Mouse (Mus musculus): ENCODE data around the gene Anks3. TPM values are rescaled to one million over a fixed set of nuclear protein-coding genes. Genes with fewer than 3 reads are reported as not detected.

Gene Anks3
- 64.0 and 67.0 TPM in 2 replicates for polyA plus RNA-seq (2015; fragmentation: Nextera tagmentation; extraction: Ambion mirVana)

DNA sequence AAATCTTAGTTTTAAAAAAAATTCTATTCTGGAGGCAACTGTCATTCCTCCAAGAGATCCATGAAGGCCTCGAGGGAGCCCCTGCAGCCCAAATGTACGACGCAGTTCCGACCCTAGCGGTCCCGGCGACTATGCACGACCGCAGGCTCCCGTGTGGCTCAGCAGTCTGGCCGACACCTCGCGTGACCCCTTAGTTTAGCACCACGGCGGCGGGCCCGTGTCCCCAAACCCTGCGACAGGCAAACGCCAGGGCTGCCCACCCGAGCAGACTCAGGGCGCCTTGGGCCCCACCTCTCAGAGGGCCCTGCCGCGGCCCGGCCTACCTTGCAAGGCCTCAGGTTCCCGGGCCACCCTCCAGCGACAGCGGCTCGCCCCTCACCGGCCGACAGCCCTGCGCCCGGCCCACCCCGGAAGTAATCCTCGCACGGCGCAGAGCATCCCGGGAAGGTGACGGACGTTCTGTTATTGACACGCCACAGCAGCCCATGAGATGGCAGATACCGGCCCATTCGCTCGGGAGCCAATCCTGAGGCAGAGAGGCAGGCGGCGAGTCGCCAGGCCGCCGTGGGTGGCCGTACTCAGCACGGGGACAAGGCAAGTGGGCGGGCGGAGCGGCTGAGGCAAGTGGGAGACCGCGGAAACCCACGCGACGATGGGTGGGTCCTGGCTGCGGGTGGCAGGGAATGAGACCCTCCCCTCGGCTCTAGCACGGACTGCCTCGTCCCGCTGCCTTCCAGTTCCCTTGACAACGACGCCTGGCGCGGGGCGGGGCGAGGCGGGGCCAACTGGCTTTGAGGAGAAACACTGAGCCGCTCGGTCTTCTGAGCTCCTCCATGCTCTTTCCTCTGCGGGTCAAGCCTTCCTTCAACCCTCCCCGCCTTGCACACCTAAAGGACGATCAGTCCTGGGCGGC lies at the start of gene Anks3:
Gene Anks3 (minus strand): TSS at position 409 of the 913 bp plus-strand sequence.
- peak; percentile 99 for ATAC-seq (ENCODE audit: low read depth)
- Histone ChIP-seq H3K27me3 (no peaks in the 10 kb centered on the region), H3K4me3 (peak within 1 kb of the TSS; percentile 66), H3K9ac (peak within 1 kb of the TSS; percentile 83), H3K36me3 (peaks cover 7% of the 10 kb centered on the region; the same call in 1 of the 2 replicates), H3K27ac (replicated peaks) (peak within 1 kb of the TSS; percentile 84), H3K4me2 (peak within 1 kb of the TSS; percentile 89), H3K9me3 (no peaks in the 10 kb centered on the region), H3K4me1 (replicated peaks) (peaks cover 29% of the 10 kb centered on the region)
- WGBS: under 1% methylated on average over 72 of the region's 76 CpGs

DNA sequence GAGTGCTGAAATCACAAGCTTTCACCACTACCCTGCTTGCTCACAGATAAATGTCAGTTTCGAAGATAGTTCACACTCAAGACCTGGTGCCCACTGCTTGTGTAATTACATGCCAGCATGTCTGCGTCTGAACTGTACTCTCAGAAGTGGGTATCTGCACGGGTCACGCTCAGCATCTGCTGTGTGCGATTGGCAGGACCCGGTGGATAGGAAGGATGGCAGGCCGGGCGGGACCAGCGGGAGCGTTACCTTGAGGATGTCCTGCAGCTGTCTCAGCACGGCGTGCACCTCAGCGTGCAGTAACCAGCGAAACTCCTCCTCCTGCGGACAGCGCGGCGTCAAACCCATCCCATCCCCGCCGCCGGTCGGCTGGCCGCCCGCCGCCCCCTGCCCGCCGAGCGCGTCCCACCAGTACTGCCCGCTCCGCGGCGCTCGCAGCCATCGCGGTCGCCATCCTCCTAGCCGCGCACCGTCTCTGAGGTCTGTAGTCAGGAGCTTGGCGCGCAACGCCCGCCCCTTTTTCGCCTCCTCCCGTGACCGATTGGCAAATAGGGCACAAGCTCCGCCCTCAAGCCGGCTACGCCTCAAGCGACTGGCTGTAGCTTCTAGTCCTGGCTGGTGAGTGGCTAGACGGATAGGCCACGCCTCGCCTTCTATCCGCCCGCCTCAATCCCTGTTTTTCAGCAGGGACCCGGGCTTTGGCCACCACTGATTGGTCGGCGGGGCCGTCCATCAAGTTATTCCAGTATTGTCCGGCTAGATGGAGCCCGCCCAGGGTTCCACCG lies 49.2 kb upstream of the Anks3 start, which contains the start of gene Rogdi:
Gene Rogdi (minus strand): TSS at position 500 of the 785 bp plus-strand sequence.
- no peaks in the 10 kb centered on the region for H3K27me3 ChIP-seq
- ATAC-seq (ENCODE audit: low read depth): peak; percentile 99
- no peaks in the 10 kb centered on the region for H3K9me3 ChIP-seq
- WGBS: under 1% methylated on average over 63 of the region's 63 CpGs
- peak within 1 kb of the TSS; percentile 56 for H3K4me3 ChIP-seq
- H3K27ac ChIP-seq (replicated peaks): peak within 1 kb of the TSS; percentile 80
- H3K4me2 ChIP-seq: peak within 1 kb of the TSS; percentile 59
- H3K9ac ChIP-seq: peak within 1 kb of the TSS; percentile 71
- peaks cover 66% of the 10 kb centered on the region for H3K36me3 ChIP-seq
- H3K4me1 ChIP-seq (replicated peaks): peaks cover 22% of the 10 kb centered on the region

DNA sequence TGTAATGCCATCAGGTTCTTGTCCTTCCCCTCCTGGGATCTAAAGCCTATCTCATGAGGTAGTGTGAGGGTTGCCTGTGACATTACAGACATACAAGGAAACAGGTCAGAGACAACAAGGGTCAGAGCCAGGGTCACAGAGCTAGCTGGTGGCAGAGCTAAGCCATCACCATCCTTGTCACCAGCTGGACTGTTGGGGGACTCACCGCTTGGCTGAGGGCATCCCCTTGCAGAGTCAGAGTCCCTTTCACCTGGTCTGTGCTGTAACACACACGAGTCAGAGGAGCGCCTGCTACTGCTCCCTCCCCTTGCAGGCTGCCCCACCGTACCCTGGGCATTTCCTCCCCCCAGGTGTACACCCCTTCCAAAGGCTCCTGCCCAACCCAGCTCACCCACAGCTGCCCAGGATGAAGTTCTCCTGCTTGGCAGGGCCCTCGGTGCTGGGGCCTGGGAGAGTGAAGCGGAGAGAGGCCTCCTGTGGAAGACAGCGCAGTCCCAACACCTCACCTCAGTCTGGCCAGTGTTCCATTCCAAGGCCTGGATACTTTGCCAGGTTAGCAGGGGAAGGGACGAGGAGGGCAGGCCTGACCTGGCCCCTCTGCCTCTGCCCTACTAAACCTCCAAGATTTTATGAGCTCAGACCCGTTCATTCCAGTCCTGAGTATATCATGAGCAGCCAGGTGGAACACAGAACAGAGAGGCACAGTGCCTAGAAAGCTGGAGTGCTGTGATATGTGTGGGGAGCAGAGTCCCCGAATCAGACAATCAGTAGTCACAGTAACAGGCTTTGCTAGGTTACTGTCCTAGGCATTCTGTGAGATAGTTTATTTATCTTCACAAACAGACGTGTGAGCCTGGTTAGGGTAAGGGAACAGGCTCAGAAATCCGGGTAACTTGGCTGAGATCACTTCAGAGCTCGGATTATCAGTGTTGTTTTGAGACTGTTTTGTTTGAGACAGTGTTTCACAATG lies 48.3 kb upstream of the Anks3 start:
- peak overlapping the region; percentile 59 for H3K4me2 ChIP-seq
- H3K27me3 ChIP-seq: no peaks in the 10 kb centered on the region
- peaks cover 56% of the 10 kb centered on the region for H3K36me3 ChIP-seq
- 54% methylated on average over 13 of the region's 13 CpGs for WGBS
- peaks cover 22% of the 10 kb centered on the region for H3K4me1 ChIP-seq (replicated peaks)
- H3K9me3 ChIP-seq: no peaks in the 10 kb centered on the region
- ATAC-seq (ENCODE audit: low read depth): no peak
- H3K9ac ChIP-seq: peak overlapping the region; percentile 71
- peak overlapping the region; percentile 56 for H3K4me3 ChIP-seq
- peak overlapping the region; percentile 80 for H3K27ac ChIP-seq (replicated peaks)

DNA sequence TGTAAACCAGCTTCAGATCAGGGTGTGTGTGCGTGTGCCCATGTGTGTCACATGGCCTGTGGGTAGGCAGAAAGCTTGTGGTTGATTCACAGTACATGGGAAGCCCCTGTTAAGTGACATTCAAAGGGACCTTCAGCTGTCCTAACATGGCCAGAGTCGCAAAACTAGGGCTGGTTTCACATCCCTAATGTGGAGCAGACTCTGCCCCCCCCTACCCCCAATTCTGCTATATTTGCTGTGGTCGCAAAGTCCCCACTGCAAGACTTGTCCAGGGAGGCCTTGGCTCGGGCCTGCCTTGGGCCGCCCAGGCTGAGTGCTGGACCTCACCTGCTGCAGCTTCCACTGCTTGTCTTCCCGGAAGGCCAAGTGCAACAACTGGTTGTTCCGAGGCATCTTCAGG lies 47.3 kb upstream of the Anks3 start:
- H3K9ac ChIP-seq: no peak overlapping the region
- 89% methylated on average over 7 of the region's 7 CpGs for WGBS
- ATAC-seq (ENCODE audit: low read depth): no peak
- H3K4me1 ChIP-seq (replicated peaks): peaks cover 22% of the 10 kb centered on the region
- H3K9me3 ChIP-seq: no peaks in the 10 kb centered on the region
- no peak overlapping the region for H3K4me2 ChIP-seq
- peaks cover 46% of the 10 kb centered on the region for H3K36me3 ChIP-seq
- H3K4me3 ChIP-seq: no peak overlapping the region
- no peak overlapping the region for H3K27ac ChIP-seq (replicated peaks)
- no peaks in the 10 kb centered on the region for H3K27me3 ChIP-seq

DNA sequence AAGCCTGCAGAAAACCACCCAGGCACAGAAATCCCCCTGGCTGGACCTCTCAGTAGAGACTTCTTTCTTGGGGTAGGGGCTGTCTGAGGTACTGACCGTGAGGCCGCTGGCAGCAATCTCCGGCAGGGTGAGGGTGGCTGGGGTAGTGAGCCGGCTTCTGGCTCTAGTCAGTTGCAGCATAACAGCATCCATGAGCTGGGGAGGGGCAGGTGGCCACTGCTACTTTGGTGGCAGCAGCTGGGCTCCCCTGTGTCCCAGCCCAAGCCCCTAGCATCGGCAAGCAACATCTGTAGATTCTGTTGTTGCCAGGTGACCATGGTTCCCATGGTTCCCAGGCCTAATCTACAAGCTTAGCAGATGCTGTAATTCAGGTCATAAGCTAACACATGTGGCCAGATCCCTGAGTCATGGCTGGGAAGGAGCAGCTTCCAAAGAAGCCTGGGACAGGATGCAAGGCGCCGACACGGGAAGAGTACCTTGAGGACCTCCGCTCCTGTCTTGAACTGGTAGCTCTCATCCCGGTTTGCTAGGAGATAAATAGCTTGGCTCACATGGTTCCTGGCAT lies 46.4 kb upstream of the Anks3 start:
- no peak overlapping the region for H3K9ac ChIP-seq
- H3K27ac ChIP-seq (replicated peaks): no peak overlapping the region
- no peak overlapping the region for H3K4me3 ChIP-seq
- no peaks in the 10 kb centered on the region for H3K9me3 ChIP-seq
- no peaks in the 10 kb centered on the region for H3K27me3 ChIP-seq
- ATAC-seq (ENCODE audit: low read depth): no peak
- WGBS: 86% methylated on average over 10 of the region's 10 CpGs
- H3K4me1 ChIP-seq (replicated peaks): peaks cover 22% of the 10 kb centered on the region
- peaks cover 38% of the 10 kb centered on the region for H3K36me3 ChIP-seq
- no peak overlapping the region for H3K4me2 ChIP-seq

DNA sequence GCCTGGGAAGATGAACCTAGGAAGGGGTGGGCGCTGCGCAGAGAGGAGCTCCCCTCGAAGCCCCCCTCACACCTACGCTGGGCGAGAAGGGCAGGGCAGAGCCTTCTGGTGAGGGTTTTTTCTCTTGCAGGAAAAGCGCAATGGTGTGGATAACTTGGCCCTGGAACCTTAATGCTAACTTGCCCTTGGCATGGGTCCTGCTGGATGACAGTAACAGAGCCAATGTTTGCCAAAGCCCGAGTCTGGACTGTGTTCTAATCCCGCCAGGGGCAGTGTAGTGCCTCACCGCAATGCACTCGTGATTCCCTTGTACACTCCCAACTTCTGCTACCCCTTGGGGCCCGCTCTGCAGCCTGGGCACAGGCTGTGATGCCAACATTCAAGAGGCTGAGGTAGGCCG lies 44.1 kb upstream of the Anks3 start:
- WGBS: 84% methylated on average over 12 of the region's 12 CpGs

DNA sequence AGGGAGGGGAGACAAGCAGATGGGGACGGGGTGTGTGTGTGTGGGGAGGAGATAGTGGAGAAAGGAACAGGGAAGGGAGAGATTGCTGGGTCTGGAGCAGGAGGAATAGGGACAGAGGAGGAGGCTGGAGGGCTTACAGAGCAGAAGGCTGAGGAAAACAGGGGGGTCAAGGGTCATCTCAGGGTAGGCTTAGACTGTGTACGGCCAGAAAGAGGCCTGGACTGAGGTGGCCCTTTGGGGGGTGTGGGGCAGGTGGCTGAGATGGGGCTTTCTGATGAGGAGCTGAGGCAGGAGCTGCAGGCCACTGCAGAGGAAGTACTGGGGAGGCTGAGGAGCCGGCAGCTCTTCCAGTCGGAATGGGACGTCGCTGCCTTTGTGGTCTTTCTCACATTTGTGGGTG lies 43.5 kb upstream of the Anks3 start:
- no peak overlapping the region for H3K4me3 ChIP-seq
- H3K27me3 ChIP-seq: no peaks in the 10 kb centered on the region
- WGBS: 53% methylated on average over 6 of the region's 6 CpGs
- no peak overlapping the region for H3K9ac ChIP-seq
- ATAC-seq (ENCODE audit: low read depth): no peak
- peaks cover 25% of the 10 kb centered on the region for H3K36me3 ChIP-seq
- peaks cover 17% of the 10 kb centered on the region for H3K4me1 ChIP-seq (replicated peaks)
- no peak overlapping the region for H3K4me2 ChIP-seq
- H3K27ac ChIP-seq (replicated peaks): no peak overlapping the region
- H3K9me3 ChIP-seq: no peaks in the 10 kb centered on the region

More for the DNA sequence above, 44.1 kb upstream of the Anks3 start:
- no peak overlapping the region for H3K9ac ChIP-seq
- H3K27ac ChIP-seq (replicated peaks): no peak overlapping the region
- ATAC-seq (ENCODE audit: low read depth): no peak
- no peak overlapping the region for H3K4me2 ChIP-seq
- peaks cover 22% of the 10 kb centered on the region for H3K4me1 ChIP-seq (replicated peaks)
- H3K9me3 ChIP-seq: no peaks in the 10 kb centered on the region
- H3K36me3 ChIP-seq: peaks cover 25% of the 10 kb centered on the region
- H3K27me3 ChIP-seq: no peaks in the 10 kb centered on the region
- H3K4me3 ChIP-seq: no peak overlapping the region

DNA sequence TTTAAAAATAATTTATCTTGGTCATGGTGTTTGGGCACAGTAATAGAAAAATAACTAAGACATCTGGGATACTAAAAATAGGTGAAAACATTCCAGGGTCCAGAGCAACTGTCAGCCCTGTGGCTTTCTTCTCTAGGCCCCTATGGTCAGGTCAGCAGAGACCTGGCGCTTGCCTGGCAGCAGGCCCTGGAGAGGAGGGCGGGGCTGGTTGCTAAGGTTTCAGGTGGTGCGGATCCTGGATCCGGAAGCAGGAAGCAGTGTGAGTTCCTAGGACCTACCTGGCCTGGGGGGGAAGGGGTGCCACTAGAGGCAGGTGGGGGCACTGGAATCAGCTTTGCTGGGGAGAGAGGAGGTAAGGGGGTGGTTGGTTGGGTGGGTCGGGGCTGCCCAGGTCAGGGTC lies 43.1 kb upstream of the Anks3 start, which contains the start of gene Smim22:
Gene Smim22 (plus strand): TSS at position 222 of the 400 bp plus-strand sequence.
- peaks cover 13% of the 10 kb centered on the region for H3K4me1 ChIP-seq (replicated peaks)
- no peak within 1 kb of the TSS for H3K4me2 ChIP-seq
- H3K4me3 ChIP-seq: no peak within 1 kb of the TSS
- ATAC-seq (ENCODE audit: low read depth): no peak
- 60% methylated on average over 5 of the region's 5 CpGs for whole genome bisulfite sequencing
- H3K27me3 ChIP-seq: no peaks in the 10 kb centered on the region
- H3K9me3 ChIP-seq: no peaks in the 10 kb centered on the region
- no peak within 1 kb of the TSS for H3K27ac ChIP-seq (replicated peaks)
- no peak within 1 kb of the TSS for H3K9ac ChIP-seq
- H3K36me3 ChIP-seq: peaks cover 25% of the 10 kb centered on the region

DNA sequence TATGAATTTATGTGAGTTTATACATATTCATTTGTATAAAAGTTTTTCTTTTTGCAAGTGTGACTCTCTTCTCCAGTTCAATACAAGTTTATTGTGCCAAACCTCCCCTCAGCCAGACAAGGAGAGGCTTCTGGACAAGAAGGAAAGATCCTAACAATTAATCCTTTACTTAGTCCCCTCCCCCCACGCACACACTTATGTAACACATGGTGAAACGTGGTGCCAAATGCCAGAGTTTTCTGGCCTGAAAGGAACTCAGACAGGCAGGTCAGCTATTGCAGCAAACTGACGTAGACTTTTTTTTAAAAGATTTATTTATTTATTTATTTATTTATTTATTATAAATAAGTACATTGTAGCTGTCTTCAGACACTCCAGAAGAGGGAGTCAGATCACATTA lies 36.6 kb upstream of the Anks3 start:
- 71% methylated on average over 3 of the region's 3 CpGs for WGBS
- Histone ChIP-seq H3K27me3 (no peaks in the 10 kb centered on the region), H3K4me3 (no peak overlapping the region), H3K9me3 (no peaks in the 10 kb centered on the region), H3K36me3 (no peaks in the 10 kb centered on the region), H3K27ac (replicated peaks) (no peak overlapping the region), H3K4me1 (replicated peaks) (no peaks in the 10 kb centered on the region), H3K9ac (no peak overlapping the region), H3K4me2 (no peak overlapping the region)
- ATAC-seq (ENCODE audit: low read depth): no peak

DNA sequence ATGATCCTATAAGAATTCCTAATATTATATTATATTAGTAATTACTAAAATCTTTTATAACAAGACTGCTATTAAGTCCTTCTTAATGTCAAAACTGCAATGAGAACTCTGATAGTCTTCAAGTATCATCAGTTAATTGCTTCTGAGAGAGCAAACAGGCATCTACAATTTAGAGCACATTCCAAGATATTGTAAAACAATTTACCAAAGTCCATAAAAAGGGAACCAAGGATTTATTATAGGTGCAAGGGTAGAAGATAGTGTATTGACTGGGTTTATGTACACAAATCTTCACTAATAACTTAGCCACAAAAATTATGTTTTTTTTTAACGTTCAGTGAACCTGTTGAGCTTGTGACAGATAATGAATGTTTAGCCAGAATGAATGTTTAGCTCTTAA lies 35.0 kb upstream of the Anks3 start:
- no peak overlapping the region for H3K27ac ChIP-seq (replicated peaks)
- H3K4me2 ChIP-seq: no peak overlapping the region
- H3K36me3 ChIP-seq: no peaks in the 10 kb centered on the region
- H3K9ac ChIP-seq: no peak overlapping the region
- no peaks in the 10 kb centered on the region for H3K27me3 ChIP-seq
- no peak overlapping the region for H3K4me3 ChIP-seq
- no peaks in the 10 kb centered on the region for H3K9me3 ChIP-seq
- no peaks in the 10 kb centered on the region for H3K4me1 ChIP-seq (replicated peaks)
- 67% methylated on average over 1 of the region's 1 CpGs for WGBS
- no peak for ATAC-seq (ENCODE audit: low read depth)

DNA sequence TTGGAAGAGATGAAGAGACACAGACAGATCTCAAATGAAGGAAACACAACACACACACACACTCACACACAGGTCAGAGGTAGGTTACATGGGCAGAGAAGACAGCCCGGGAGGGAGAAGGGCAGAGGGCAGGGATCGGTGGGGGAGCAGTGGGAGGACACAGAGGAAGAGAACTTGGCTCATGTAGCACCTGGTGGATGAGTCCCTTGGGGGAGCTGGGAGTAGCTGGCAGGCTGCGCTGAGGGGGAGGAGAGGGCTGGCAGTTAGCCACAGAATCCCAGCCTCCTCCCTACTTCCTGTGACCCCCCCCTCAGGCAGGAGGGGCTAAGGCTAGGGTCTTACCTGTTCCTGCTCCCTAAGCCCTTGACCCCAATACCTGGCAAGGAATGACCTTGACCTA lies 33.5 kb upstream of the Anks3 start, which contains the start of gene Sept12:
Gene Sept12 (minus strand): TSS at position 300 of the 400 bp plus-strand sequence.
- Histone ChIP-seq H3K36me3 (no peaks in the 10 kb centered on the region), H3K27me3 (no peaks in the 10 kb centered on the region), H3K4me1 (replicated peaks) (no peaks in the 10 kb centered on the region), H3K27ac (replicated peaks) (no peak within 1 kb of the TSS), H3K9me3 (no peaks in the 10 kb centered on the region), H3K4me2 (no peak within 1 kb of the TSS), H3K4me3 (no peak within 1 kb of the TSS), H3K9ac (no peak within 1 kb of the TSS)
- no peak for ATAC-seq (ENCODE audit: low read depth)
- WGBS: 53% methylated on average over 3 of the region's 3 CpGs
